In genomic region chr12:102128791-102129507, GRCm38 (mm10) we compare ENCODE assay signal across 9 mouse cellular contexts. TPM values are rescaled to one million over a fixed set of nuclear protein-coding genes. Genes with fewer than 3 reads are reported as not detected.
DNase-seq lines count a peak whose midpoint lies in the region; ATAC-seq lines count a peak whose summit lies in the region.
"Had no signal": no experiment of that assay in that cellular context is flagged by ENCODE, and none has a peak within 500 bp of the region (broad histone marks: within the 10 kb centered on the region; RNA-seq: fewer than 3 reads in every experiment).

No protein-coding gene starts in this region.

- H3K4me1 ChIP-seq in hindbrain, embryonic 15.5 days (replicated peaks), result peaks cover 29% of the 10 kb centered on the region

- peak overlapping the region; percentile 100 for H3K4me2 ChIP-seq in hindbrain, embryonic 15.5 days

- WGBS in hindbrain, embryonic 15.5 days, result 1% methylated on average over 68 of the region's 73 CpGs

- DNase-seq in adrenal gland, adult 18-20 months (ENCODE audit: low spot score in 2 of 2), result peak; percentile 38
- peak; percentile 54 to 58 for DNase-seq in cerebellum, postnatal 36 days
- peak; percentile 81 to 83 for DNase-seq in frontal cortex, postnatal 36 days (ENCODE audit: low spot score in 2 of 2)
- DNase-seq in left cerebral cortex, adult 8-10 months (ENCODE audit: low spot score in 2 of 2), result peak; percentile 61 to 74
- peak; percentile 60 for DNase-seq in lung, postnatal 25 days (ENCODE audit: low spot score)
- DNase-seq in right cerebral cortex, postnatal 10 days (ENCODE audit: low spot score in 2 of 2), result peak; percentile 81
- no peak for DNase-seq in c-Kit-positive CD71-positive TER-119-positive erythroid progenitor cells, embryonic 14.5 days (ENCODE audit: low spot score)

- peak overlapping the region; percentile 50 for H3K9ac ChIP-seq in hindbrain, embryonic 15.5 days

- H3K36me3 ChIP-seq in hindbrain, embryonic 15.5 days, result no peaks in the 10 kb centered on the region

- ATAC-seq in hindbrain, embryonic 15.5 days (ENCODE audit: low FRiP score, low read depth), result peak; percentile 90

- 0 out of 2 replicates have a peak overlapping the region, but pooled peaks have one; percentile 10 for H3K27ac ChIP-seq in hindbrain, embryonic 15.5 days (replicated peaks)

- no peaks in the 10 kb centered on the region for H3K9me3 ChIP-seq in hindbrain, embryonic 15.5 days

- peaks cover 41% of the 10 kb centered on the region for H3K27me3 ChIP-seq in hindbrain, embryonic 15.5 days

- peak overlapping the region; percentile 64 for H3K4me3 ChIP-seq in hindbrain, embryonic 15.5 days
- H3K4me3 ChIP-seq: erythroblast, embryonic 14.5 days had no signal

RNA-seq across cellular contexts. Expression of gene Slc24a4, which starts 0.4 kb away (rescaled TPM):
- 1 to 10 TPM in 1 of 2 experiments, under 1 TPM in 1; 0.42 to 1.1 TPM for total RNA-seq in adrenal gland, adult 18-20 months (2021)
- 1.6 and 2.7 TPM in 2 replicates for polyA plus RNA-seq in hindbrain, embryonic 15.5 days (2015; fragmentation: Nextera tagmentation; extraction: Ambion mirVana)
- 10 to 100 TPM; 47.2 to 53.8 (median 50.8) TPM for total RNA-seq in left cerebral cortex, adult 8-10 months (2022)
- polyA plus RNA-seq: erythroblast, embryonic 14.5 days had no signal

Comparison
In these comparisons a context has a peak if more than half of its experiments do, and no peak if none do; other contexts are left out.
1. RNA of gene Slc24a4, which starts 0.4 kb away (total RNA-seq): 47.2 to 53.8 TPM in left cerebral cortex, adult 8-10 months; 0.42 to 1.1 TPM in adrenal gland, adult 18-20 months; every median in the first group is over 10 times any median in the second.